Mouse (Mus musculus) heart, adult 2 months (tissue): Measurements from ENCODE around the gene Mup7. TPM values are rescaled to one million over a fixed set of nuclear protein-coding genes. Genes with fewer than 3 reads are reported as not detected.
"Not testable (repeated sequence)": the region's sequence is repeated elsewhere in the genome, so short reads cannot be mapped to it uniquely, and the experiment has no call there.

Experiments
- DNase-seq, 2 experiments: peaks; one replicate each; pipeline ENCODE4 v3.0.0; 2021
- H3K27ac ChIP-seq: fragments of 200-600 bp; 2 replicates; pipeline ENCODE4 v1.8.1; 2022
- H3K27me3 ChIP-seq: fragments of 200-500 bp; 2 replicates; pipeline ENCODE4 v1.6.1; 2012; ENCODE audit warnings: mild to moderate bottlenecking, low read length, inconsistent platforms, mixed read lengths; ENCODE audit not compliant: control insufficient read depth, insufficient read depth
- H3K36me3 ChIP-seq: fragments of 200-500 bp; 2 replicates; pipeline ENCODE4 v1.6.1; 2012; ENCODE audit warnings: low read length, inconsistent platforms; ENCODE audit not compliant: control insufficient read depth, insufficient read depth
- H3K4me1 ChIP-seq: fragments of 200-500 bp; 2 replicates; pipeline ENCODE4 v1.6.1; 2011; ENCODE audit warnings: low read length; ENCODE audit not compliant: control insufficient read depth, insufficient read depth
- H3K4me3 ChIP-seq: fragments of 200-600 bp; 2 replicates; pipeline ENCODE4 v1.8.1; 2022
- H3K79me2 ChIP-seq: fragments of 200-500 bp; replicated peaks from 2 replicates; pipeline ENCODE4 v1.6.1; 2012; ENCODE audit warnings: mild to moderate bottlenecking, inconsistent platforms, low read length, moderate library complexity, mixed read lengths; ENCODE audit not compliant: control insufficient read depth, insufficient read depth
- H3K9ac ChIP-seq: fragments of 200-500 bp; 2 replicates; pipeline ENCODE4 v1.6.1; 2012; ENCODE audit warnings: low read depth, mild to moderate bottlenecking, control low read depth, inconsistent platforms, low read length, mixed read lengths
- WGBS: fragments of 180-500 bp; shearing (Covaris S2); methylation state at CpG from one replicate; pipeline ENCODE4 v1.1.7; 2018; 5-methylcytosine and 5-hydroxymethylcytosine counted together
- intact Hi-C: fragments of 180-260 bp; cut with DNase I; formaldehyde crosslinking; loops from one replicate; pipeline ENCODE4 v1.15.1; 2025
- long read RNA-seq: library from polyadenylated mRNA; stranded (forward); transcript quantifications from one replicate; pipeline ENCODE4 v2.0.0, GENCODE M21; 2021
- polyA plus RNA-seq: library from polyadenylated mRNA; depleted of rRNA; stranded (reverse); fragments of >200 nt; gene quantifications from 2 replicates; pipeline ENCODE4 v1.2.3, GENCODE M21; 2012; rRNA removed
- total RNA-seq, 2 experiments: library from RNA; stranded (reverse); gene quantifications; 2 replicates each; pipeline ENCODE4 v1.2.3; 2021

Gene Mup7
- total RNA-seq, result not detected
- polyA plus RNA-seq, result not detected in 2 replicates
- long read RNA-seq, result 0 reads

DNA sequence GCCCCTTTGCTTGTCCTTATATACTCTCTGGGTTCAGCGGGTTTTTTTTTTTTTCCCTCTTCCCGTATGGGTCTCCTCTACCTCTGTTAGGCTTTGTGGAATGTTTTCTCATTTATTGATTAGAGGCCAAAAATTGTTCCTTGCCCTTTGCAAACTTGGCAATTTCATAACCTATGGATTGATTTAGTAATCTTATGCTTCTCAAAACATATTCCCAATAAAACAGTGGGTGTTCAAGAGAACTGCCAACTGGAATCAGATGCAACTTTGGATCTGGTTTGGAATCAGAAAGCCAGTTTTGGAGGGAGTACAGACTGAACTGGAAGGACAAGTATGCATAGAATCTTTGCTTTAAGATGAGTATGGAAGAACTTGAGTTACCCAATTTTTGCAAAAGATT lies at the start of gene Mup7:
Mup7 (minus strand) TSS at position 101 of the 400 bp plus-strand sequence.
- intact Hi-C loops, H3K27ac ChIP-seq, DNase-seq, H3K27me3 ChIP-seq, H3K79me2 ChIP-seq, H3K4me1 ChIP-seq, H3K36me3 ChIP-seq, H3K9ac ChIP-seq, H3K4me3 ChIP-seq: not testable (repeated sequence)
- 61% methylated on average over 2 of the region's 2 CpGs for WGBS

DNA sequence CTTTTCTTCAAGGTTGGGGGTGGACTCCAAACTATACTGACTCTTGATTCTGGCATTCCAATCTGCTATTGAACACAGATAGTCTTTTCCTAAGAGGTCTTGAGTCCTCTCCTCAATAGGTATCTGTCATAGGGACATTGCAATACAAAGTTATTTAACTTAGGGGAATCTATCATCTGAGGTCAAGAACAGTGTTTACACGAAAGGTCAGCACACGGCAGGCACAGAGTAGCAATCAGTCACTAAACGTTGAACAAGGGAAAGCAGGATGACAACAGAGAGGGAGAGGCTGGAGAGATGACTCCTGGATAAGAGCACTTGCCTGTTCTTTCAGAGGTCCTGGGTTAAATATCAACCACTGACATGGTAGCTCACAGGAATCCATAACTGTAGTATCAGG lies 9.6 kb upstream of the Mup7 start:
- DNase-seq, H3K27me3 ChIP-seq, H3K9ac ChIP-seq, H3K4me1 ChIP-seq, H3K4me3 ChIP-seq, intact Hi-C loops, H3K36me3 ChIP-seq, H3K79me2 ChIP-seq, H3K27ac ChIP-seq: not testable (repeated sequence)
- 59% methylated on average over 3 of the region's 3 CpGs for WGBS

DNA sequence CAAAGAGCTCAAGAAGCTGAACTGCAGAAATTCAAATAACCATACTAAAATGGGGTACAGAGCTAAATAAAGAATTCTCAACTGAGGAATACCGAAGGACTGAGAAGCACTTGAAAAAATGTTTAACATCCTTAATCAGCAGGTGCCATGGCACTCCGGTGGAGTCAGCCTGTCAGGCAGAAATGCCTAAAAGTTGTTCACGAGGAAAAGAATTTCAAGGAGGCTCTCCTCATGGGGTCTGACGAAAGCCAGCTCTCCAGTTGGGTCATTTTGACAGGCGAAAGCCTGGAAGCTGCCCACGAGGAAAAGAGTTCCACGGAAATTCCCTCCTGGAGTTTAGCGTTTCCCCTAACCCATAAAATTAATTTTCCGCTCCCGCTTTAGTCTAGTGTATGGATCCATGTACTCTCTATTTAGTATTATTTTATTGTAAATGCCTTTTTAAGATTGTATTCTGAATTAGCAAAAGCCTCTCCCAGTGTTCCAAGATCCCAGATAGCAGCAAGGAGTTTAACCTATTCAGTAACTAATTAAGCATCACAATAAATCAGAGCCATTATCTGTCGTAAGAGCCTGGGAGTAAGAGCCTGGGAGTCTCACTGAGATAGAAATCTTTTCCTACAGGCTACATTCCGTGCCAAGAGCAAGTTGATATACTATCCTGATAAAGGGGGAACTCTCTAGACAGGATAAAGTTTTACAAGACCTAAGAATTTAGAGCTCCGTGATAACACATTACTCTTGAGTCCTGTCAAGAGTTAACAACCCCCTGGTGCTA lies 40.8 kb downstream of the Mup7 start:
- H3K27me3 ChIP-seq, H3K27ac ChIP-seq, H3K36me3 ChIP-seq, H3K4me3 ChIP-seq, H3K9ac ChIP-seq, intact Hi-C loops, H3K79me2 ChIP-seq, DNase-seq, H3K4me1 ChIP-seq: not testable (repeated sequence)
- 62% methylated on average over 13 of the region's 13 CpGs for WGBS

DNA sequence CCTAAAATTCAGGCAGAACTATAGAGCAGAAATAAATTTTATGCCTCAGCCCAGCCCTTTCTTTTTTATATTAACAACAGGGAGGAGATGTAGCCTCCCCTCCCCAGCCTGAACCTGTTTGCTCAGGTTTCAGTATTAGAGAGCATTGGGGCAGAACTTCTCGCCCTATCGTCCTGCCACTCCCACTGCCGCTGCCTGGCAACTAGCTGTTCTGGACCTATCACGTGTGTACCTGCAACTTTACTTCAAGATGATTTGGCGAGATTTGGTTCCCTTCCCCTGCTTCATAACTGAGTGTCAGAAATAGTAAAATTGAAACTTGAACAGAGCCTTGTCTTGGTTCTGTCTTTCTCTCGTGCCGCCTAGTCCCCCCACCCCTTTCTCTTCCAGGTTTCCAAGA lies 50.1 kb downstream of the Mup7 start:
- H3K4me3 ChIP-seq, H3K36me3 ChIP-seq, H3K9ac ChIP-seq, intact Hi-C loops, DNase-seq, H3K4me1 ChIP-seq, H3K27me3 ChIP-seq, H3K27ac ChIP-seq, H3K79me2 ChIP-seq: not testable (repeated sequence)
- 82% methylated on average over 7 of the region's 7 CpGs for WGBS

Other genes with a start within 250 kb of the Mup7 start
- under 1 TPM; 0.08 to 0.50 TPM for gene Slc46a2, start 155.4 kb downstream of the Mup7 start, total RNA-seq
- gene Slc46a2, start 155.4 kb downstream of the Mup7 start, polyA plus RNA-seq, result 0.78 and 0.85 TPM in 2 replicates
- gene Mup4, start 109.8 kb downstream of the Mup7 start, total RNA-seq, result not detected
- not detected in 2 replicates for gene Mup4, start 109.8 kb downstream of the Mup7 start, polyA plus RNA-seq
- gene Mup6, start 106.2 kb downstream of the Mup7 start, total RNA-seq, result not detected
- not detected in 2 replicates for gene Mup6, start 106.2 kb downstream of the Mup7 start, polyA plus RNA-seq
- not detected for gene Mup2, start 83.8 kb upstream of the Mup7 start, total RNA-seq
- not detected in 2 replicates for gene Mup2, start 83.8 kb upstream of the Mup7 start, polyA plus RNA-seq
- not detected for gene Mup8, start 152.1 kb upstream of the Mup7 start, total RNA-seq
- gene Mup8, start 152.1 kb upstream of the Mup7 start, polyA plus RNA-seq, result not detected in 2 replicates